Mouse (Mus musculus) gastrocnemius, postnatal 14 days (tissue): Measurements from ENCODE around the gene Adcy5. TPM values are rescaled to one million over a fixed set of nuclear protein-coding genes. Genes with fewer than 3 reads are reported as not detected.

Experiments
- DNase-seq: peaks from one replicate; pipeline ENCODE4 v3.0.0; 2021; ENCODE audit warnings: mixed read lengths
- intact Hi-C: fragments of 180-260 bp; cut with DNase I; formaldehyde crosslinking; loops from one replicate; pipeline ENCODE4 v1.15.1; 2025; ENCODE audit warnings: low total_unique reads
- total RNA-seq, 2 experiments: library from RNA; stranded (reverse); gene quantifications; 2 replicates each; pipeline ENCODE4 v1.2.3; 2021

Adcy5 gene
- total RNA-seq, 2 experiments from 2014 or later: 2.1 to 2.4 TPM

DNA sequence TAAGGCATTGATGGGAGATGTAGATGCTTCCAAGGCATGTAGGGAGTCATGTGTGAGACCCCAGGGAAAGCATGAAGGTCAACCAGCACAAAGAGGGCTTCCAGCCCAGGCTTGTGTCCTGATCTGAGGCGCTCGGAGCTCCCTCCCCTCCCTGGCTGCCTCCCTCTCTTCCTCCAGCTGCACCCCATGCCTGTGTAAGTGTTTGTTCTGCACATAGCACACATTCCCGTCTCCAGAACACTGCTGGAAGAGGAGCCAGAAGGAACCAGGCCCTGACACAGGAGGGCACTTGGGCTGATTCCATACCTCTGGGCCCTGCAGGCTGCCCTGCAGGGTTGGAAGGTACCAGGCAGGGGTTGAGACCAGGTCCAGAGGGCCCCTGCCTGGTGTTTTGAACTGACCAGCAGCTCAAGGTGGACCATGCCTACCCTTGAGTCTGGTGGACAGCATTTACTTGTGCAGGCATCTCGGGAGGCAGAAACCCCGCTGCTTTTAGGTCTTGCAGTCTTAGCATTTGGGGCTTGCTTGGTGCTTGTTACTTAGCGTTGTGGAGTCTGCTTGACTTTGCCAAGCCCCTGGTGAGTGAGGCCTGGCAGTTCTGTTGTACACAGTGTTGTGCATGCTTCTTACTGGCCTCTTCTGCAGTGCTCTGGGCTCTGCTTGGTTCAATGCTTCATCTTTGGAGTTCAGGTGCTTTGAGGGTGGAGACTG lies 45.2 kb downstream of the Adcy5 start:
- DNase-seq: no peak
- intact Hi-C loops: no loop called here

- DNase-seq: no peak
- intact Hi-C loops: no loop called here
Measured at GRCm38 (mm10) chr16:35200432-35201142, 45.9 kb downstream of the Adcy5 start.

DNA sequence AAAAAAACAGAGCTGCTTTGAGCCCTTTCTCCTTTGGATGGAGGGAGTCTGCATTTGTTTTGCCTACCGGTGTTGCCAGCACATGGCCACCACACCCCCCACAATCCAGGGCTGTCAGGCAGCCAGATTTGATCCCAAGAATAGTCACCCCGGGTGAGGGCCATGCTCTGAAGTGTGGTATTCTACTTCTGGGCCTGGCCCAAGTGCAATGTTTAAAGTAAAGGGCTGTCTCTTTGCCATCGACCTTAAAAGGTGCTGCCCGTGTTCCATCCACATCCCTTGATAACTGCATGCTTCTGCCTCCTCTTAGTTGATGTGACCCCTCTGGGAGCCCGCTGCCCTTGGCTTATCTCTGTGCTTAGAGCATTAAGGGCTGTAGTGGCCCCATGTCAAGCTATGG lies 46.6 kb downstream of the Adcy5 start:
- intact Hi-C loops: no loop called here
- DNase-seq: no peak

DNA sequence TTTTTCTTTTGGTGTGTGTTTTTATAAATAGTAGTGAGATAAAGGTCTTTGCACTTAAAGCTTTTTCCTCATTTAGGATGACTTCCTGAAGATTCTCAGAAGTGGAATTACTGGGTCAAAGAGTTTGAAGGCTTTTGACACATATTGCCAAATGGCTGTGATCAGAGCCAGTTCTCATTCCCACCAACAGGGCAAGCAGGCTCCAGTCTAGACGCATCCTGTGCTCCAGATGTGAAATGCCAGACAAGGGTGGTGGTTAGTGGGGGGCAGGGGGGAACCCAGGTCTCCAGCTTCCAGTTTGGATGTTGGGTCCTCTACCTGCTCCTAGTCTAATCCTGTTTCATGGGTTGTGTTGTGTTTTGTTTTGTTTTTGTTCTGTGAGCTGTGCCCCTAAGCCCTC lies 48.8 kb downstream of the Adcy5 start:
- no peak for DNase-seq
- intact Hi-C loops: no loop called here

DNA sequence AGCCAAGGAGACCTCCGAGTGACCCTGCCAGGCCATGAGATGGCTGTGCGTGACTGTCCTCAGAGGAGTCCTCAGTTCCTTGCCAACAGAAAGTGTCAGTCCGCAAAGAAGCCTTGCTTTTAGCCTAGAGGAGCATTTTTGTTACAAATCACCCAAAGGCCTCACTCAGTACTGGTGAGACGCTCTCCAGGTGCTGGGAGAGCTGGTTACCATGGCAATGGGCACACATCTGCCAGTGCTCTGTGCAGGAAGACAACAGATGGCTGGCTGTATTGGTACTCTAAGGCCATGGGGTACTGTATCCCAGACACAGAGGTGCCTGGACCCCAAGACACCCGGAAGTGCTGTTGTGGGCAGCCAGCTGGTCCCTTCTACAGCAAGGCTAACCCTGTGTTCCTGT lies 51.0 kb downstream of the Adcy5 start:
- DNase-seq: no peak
- intact Hi-C loops: no loop called here

DNA sequence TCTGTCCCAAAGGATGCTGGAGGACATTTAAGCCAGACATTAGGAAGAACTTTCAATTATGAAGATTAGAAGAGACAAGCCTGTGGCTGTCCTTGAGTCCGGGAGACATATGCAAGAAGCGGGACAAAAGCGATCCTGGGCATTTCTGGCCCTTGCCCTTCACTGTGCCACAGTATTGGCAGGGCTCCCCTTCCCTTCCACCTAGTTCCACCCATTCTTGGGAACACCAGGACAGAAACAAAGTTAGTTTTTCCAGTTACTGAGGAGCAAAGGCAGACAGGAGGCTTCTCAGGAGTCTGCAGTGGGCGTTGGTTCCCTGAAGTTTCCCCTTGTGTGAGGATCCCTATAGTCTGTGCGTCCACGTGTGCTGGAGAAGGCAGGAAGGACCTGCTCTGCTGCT lies 51.7 kb downstream of the Adcy5 start:
- no peak for DNase-seq
- intact Hi-C loops: no loop called here

DNA sequence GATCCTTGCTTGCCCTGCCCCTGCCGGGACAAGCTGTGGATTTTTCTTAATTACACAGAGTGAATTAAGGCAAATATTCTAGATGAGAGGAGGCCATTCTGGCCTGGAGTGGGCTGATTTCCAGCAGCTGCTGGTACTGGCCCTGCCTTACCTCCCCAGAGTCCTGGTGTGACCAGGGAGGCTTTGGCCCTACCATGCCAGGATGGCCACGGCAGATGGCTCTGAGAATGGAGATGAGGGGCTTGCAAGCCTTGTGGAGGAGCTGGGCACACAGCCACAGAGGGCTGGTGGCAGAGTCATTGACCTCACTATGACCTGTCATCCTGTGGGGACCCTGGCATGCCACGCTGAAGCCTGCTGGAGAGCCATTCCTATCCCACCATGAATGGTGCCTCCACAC lies 54.1 kb downstream of the Adcy5 start:
- DNase-seq: no peak
- intact Hi-C loops: no loop called here

GRCm38 (mm10) chr16:35209753-35210152 lies 55.1 kb downstream of the Adcy5 start:
- intact Hi-C loops: no loop called here
- DNase-seq: no peak

- intact Hi-C loops: no loop called here
- DNase-seq: no peak
Measured at GRCm38 (mm10) chr16:35215047-35215446, 60.4 kb downstream of the Adcy5 start.

DNA sequence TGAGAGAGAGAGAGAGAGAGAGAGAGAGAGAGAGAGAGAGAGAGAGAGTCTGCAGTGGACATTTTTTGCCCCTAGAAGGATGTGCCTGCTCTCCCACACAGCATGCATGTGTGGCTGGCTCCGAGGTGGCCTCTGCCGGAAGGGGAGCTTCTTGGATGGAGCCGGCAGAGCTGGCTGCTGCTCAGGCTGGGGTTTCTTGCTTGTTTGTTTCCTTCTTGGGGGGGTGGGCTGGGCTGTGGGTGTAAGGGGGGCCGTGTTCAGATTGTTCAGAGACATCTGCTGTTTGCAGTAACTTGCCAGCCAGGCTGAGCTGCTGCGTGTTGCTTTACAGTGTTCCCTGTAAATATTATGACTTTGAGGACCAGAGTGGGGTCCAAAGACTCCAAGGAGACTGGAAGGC lies 60.8 kb downstream of the Adcy5 start:
- intact Hi-C loops: no loop called here
- DNase-seq: peak; percentile 54

DNA sequence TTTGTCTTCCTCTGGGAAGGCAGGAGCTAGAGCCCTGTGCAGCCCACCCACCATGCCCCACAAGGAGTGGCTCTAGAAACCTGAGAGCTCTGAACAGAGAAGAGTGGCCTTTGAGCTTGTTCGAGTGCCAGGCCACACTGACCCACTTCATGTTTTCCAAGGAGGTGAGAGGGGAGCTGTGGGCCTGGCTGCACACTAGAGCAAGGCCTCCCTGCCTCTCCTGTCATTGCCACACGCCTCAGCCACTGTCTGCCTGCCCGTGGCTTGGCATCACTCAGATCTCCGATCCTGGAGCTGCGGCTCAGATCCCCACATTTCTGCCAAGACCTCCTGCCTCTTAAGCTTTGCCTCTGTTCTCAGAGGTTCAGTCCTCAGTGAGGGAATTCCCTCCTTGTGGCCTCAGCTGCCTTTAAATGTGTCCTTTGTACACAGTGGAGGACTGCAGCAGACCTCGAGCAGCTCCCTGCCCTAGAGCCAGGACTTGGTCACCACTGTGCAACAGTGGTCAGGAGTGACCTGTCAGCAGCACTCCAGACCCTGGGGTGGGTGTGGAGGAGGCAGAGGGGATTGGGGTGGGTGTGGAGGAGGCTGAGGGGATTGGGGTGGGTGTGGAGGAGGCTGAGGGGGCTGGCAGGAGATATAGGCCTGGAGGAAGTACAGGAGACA lies 62.3 kb downstream of the Adcy5 start:
- no peak for DNase-seq
- intact Hi-C loops: no loop called here

- no peak for DNase-seq
- intact Hi-C loops: no loop called here
Measured at GRCm38 (mm10) chr16:35220412-35220811, 65.7 kb downstream of the Adcy5 start.

DNA sequence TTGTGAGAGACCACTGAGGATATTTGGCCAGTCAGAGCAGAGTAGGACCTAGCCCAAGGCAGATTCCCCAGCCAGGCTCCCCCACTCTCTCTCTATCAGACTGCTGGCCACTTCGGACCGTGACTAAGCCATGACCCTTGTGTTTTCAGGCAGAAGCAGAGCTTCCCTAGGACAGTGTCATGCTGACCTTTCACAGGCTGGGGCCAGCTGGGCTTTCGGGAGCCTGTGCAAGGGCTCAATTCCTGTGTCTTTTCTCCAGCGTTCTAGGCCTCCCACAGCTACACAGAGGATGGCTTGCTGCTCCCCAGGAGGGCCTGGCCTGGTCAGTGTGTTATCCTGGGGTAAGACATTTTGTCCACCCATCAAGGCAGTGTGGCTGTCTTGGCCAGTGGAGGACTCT lies 66.9 kb downstream of the Adcy5 start:
- intact Hi-C loops: no loop called here
- no peak for DNase-seq

- intact Hi-C loops: no loop called here
- no peak for DNase-seq
Measured at GRCm38 (mm10) chr16:35223930-35224329, 69.3 kb downstream of the Adcy5 start.

DNA sequence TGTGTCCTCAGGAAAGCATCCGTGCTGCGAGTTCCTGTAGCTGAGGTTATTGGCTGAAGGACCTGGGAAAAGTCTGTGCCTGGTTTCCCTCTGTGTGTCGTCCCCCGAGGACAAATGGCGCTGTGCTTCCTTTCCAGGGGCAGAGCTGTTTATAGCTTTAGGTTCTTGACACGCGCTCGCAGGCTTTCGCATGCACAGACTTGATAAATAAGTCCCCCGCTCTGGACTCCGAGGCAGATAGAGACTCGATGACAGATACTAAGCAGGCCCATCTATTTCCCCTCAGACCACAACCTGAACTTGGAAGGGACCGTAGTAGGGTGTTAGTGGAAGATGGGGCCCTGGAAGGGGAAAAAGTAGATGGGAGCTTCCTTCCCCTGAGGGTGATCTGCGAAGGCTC lies 70.0 kb downstream of the Adcy5 start:
- no peak for DNase-seq
- intact Hi-C loops: no loop called here

- intact Hi-C loops: no loop called here
Measured at GRCm38 (mm10) chr16:35229582-35229981, 74.9 kb downstream of the Adcy5 start.

DNA sequence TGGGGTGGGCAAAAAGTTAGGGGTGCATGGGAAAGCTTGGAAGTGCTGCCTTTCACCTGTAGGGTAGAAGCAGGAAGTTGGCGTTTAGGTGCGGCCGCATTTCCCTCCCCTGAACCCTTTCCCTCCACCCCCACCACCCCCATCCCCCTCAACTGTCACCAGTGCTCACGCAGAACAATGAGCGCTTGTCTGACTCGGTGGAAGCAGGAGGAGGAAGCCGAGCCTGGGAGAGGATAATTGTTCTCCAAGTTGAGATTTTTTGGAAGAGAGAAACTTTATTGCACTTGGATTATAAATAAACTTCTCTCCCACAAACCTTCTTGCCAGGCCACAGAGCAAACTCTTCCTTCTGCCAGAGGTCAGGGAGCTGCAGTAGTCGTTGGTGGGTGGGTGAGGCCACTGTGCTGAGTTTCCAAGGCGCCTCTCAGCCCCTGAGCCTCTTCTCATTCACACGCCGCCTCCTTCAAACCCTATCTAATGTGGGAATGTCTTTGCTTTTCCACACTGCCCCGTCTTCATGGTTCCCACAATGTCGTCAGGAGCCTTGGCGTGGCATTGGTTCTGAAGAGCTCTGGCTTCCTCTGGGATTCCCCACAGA lies 77.6 kb downstream of the Adcy5 start:
- no peak for DNase-seq
- intact Hi-C loops: no loop called here

More at GRCm38 (mm10) chr16:35229582-35229981, 74.9 kb downstream of the Adcy5 start:
- no peak for DNase-seq

- intact Hi-C loops: no loop called here
- no peak for DNase-seq
Measured at GRCm38 (mm10) chr16:35233329-35233728, 78.7 kb downstream of the Adcy5 start.

DNA sequence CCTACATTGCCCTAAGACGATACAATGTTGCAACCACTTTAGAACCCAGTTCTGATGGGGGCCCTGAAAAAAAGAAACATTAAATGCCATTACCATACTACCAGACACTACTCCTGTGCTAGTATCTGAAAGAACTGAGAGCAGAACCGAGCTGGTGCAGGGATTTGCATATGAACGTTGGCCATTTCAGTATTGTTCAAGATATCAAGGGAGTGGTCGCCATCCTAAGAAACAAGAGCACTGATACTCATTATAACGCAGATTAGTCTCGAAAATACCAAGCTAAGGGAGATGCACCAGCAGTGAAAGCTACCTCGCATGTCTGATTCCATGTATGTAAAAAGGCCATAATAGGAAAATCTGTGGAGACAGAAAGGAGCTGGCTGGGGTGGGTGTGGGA lies 82.4 kb downstream of the Adcy5 start:
- intact Hi-C loops: no loop called here
- no peak for DNase-seq

- DNase-seq: no peak
Measured at GRCm38 (mm10) chr16:35239318-35239965, 84.8 kb downstream of the Adcy5 start.

More at GRCm38 (mm10) chr16:35239318-35239965, 84.8 kb downstream of the Adcy5 start:
- intact Hi-C loops: no loop called here
